Mouse (Mus musculus) gastrocnemius, postnatal 14 days (tissue): ENCODE measurements around the gene Slbp. TPM values are rescaled to one million over a fixed set of nuclear protein-coding genes. Genes with fewer than 3 reads are reported as not detected.

Source experiments
- DNase-seq: peaks from one replicate; pipeline ENCODE4 v3.0.0; 2021; ENCODE audit warnings: mixed read lengths
- intact Hi-C: fragments of 180-260 bp; cut with DNase I; formaldehyde crosslinking; loops from one replicate; pipeline ENCODE4 v1.15.1; 2025; ENCODE audit warnings: low total_unique reads
- total RNA-seq, 2 experiments: library from RNA; stranded (reverse); gene quantifications; 2 replicates each; pipeline ENCODE4 v1.2.3; 2021

Slbp gene
- total RNA-seq, 2 experiments from 2014 or later: 11.8 to 13.0 TPM

GRCm38 (mm10) chr5:33587498-33588058 is 64.8 kb downstream of the Slbp start:
- intact Hi-C loops: loop anchor here (2.0 to 5.0 kb wide), 2 partner anchors 45 to 191 kb away; no protein-coding TSS in a partner anchor
- DNase-seq: no peak

Other genes starting within 250 kb of the Slbp start
- not detected for gene Nkx1-1, start 218.6 kb downstream of the Slbp start, total RNA-seq
- 10 to 100 TPM; 52.5 to 57.0 TPM for gene Fam53a, start 22.9 kb downstream of the Slbp start, total RNA-seq
- 1 to 10 TPM in 1 of 2 experiments, under 1 TPM in 1; 0.62 to 1.0 TPM for gene Gm9903, start 22.6 kb downstream of the Slbp start, total RNA-seq
- 1 to 10 TPM; 6.4 to 6.8 TPM for gene Tacc3, start 5.6 kb upstream of the Slbp start, total RNA-seq
- gene Tmem129, start 5.8 kb upstream of the Slbp start, total RNA-seq: 10 to 100 TPM; 10.5 to 10.9 TPM
- gene Fgfr3, start 69.1 kb upstream of the Slbp start, total RNA-seq: 1 to 10 TPM; 1.9 to 3.1 TPM
- gene Letm1, start 130.2 kb upstream of the Slbp start, total RNA-seq: 10 to 100 TPM; 79.0 to 88.6 TPM
- gene Nsd2, start 168.2 kb upstream of the Slbp start, total RNA-seq: 10 to 100 TPM; 16.2 to 18.3 TPM